Mouse (Mus musculus) midbrain, embryonic 14.5 days (tissue): Measurements from ENCODE around the gene B3galt1. TPM values are rescaled to one million over a fixed set of nuclear protein-coding genes. Genes with fewer than 3 reads are reported as not detected.

Source experiments
- ATAC-seq: fragments of 200-750 bp; cut with Nextera tagmentation; 2 replicates; pipeline ENCODE4 v1.8.0; 2017; ENCODE audit warnings: moderate number of reproducible peaks, moderate library complexity; ENCODE audit not compliant: low FRiP score, low TSS enrichment
- DNase-seq: peaks from one replicate; pipeline ENCODE4 v3.0.0-alpha.2; 2015
- H3K27ac ChIP-seq: fragments of 300-500 bp; sonication (generic); replicated peaks from 2 replicates; pipeline ENCODE4 v1.5.1; 2014; ENCODE audit warnings: mild to moderate bottlenecking, low read depth, low read length, moderate library complexity
- H3K27me3 ChIP-seq: fragments of 300-500 bp; sonication (generic); 2 replicates; pipeline ENCODE4 v1.6.1; 2014; ENCODE audit warnings: low read length, control low read depth, mixed read lengths; ENCODE audit not compliant: control insufficient read depth, insufficient read depth
- H3K36me3 ChIP-seq: fragments of 300-500 bp; sonication (generic); 2 replicates; pipeline ENCODE4 v1.6.1; 2014; ENCODE audit warnings: low read length, control low read depth; ENCODE audit not compliant: control insufficient read depth, insufficient read depth
- H3K4me1 ChIP-seq: fragments of 300-500 bp; sonication (generic); 2 replicates; pipeline ENCODE4 v1.6.1; 2014; ENCODE audit warnings: mild to moderate bottlenecking, antibody characterized with exemption, low read length, control low read depth; ENCODE audit not compliant: control insufficient read depth, insufficient read depth
- H3K4me2 ChIP-seq: fragments of 300-500 bp; sonication (generic); 2 replicates; pipeline ENCODE4 v1.6.1; 2014; ENCODE audit warnings: mild to moderate bottlenecking, low read length, moderate library complexity
- H3K4me3 ChIP-seq: fragments of 300-500 bp; sonication (generic); replicated peaks from 2 replicates; pipeline ENCODE4 v1.5.1; 2014; ENCODE audit warnings: low read depth, low read length
- H3K9ac ChIP-seq: fragments of 300-500 bp; sonication (generic); replicated peaks from 2 replicates; pipeline ENCODE4 v1.6.1; 2014; ENCODE audit warnings: mild to moderate bottlenecking, low read length, moderate library complexity
- H3K9me3 ChIP-seq: fragments of 300-500 bp; sonication (generic); 2 replicates; pipeline ENCODE4 v1.6.1; 2016; ENCODE audit warnings: low read length, control low read depth, mixed read lengths; ENCODE audit not compliant: control insufficient read depth
- WGBS: fragments of 180-500 bp; shearing (Covaris S2); extraction: QIAGEN DNeasy Blood & Tissue Kit; methylation state at CpG from one replicate; pipeline ENCODE4 v1.1.7; 2014; 5-methylcytosine and 5-hydroxymethylcytosine counted together
- polyA plus RNA-seq: library from polyadenylated mRNA; unstranded; fragments of >200 nt; fragmentation: Nextera tagmentation; extraction: Ambion mirVana; gene quantifications from 2 replicates; pipeline ENCODE4 v1.2.1, GENCODE M21; 2014

The B3galt1 gene
- polyA plus RNA-seq, 1 experiment from 2014 or later, result 68.9 TPM

DNA sequence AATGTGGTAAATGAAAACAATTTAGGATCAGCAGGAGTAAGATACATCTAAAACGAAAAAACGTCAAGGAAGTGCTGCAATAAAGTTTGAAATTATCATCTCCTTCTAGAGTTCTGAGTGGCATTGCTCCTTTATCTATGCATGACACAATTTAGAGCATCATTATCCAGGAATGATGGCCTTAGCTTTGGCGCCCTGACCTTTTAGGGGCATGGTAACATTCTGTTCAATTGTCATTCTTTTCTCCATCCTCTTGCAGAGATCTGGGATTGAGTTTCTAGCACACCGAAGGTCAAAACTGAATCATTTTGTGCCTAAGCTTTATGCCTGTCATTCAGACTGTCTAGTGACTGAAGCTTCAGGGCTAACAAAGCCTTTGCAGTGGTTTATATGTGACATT is 231.9 kb downstream of the B3galt1 start:
- H3K4me1 ChIP-seq, result no peaks in the 10 kb centered on the region
- H3K36me3 ChIP-seq, result no peaks in the 10 kb centered on the region
- DNase-seq, result no peak
- no peak overlapping the region for H3K9ac ChIP-seq
- no peak for ATAC-seq
- H3K4me2 ChIP-seq, result no peak overlapping the region
- WGBS, result 86% methylated on average over 4 of the region's 4 CpGs
- H3K4me3 ChIP-seq, result no peak overlapping the region
- H3K27me3 ChIP-seq, result no peaks in the 10 kb centered on the region
- no peaks in the 10 kb centered on the region for H3K9me3 ChIP-seq
- H3K27ac ChIP-seq, result no peak overlapping the region

DNA sequence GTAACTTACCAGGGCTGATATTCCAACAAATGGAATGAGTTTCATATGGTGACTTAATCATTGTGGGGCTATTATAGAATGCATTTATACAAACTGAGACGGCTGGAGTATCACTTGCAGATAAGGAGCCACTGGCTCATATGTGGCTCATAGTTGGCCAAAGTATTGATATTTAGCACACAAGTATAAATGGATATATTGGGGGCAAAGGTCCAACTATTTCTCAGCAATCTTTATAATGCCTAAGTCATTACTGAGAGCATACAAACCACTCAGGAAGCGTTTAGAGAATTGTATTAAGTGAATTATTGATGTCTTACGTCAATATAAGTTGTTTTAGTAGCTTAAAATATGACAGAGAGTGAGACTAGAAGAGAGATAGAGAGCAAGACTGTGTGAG is 234.3 kb downstream of the B3galt1 start:
- Histone ChIP-seq H3K27ac (no peak overlapping the region), H3K4me2 (no peak overlapping the region), H3K27me3 (no peaks in the 10 kb centered on the region), H3K9me3 (no peaks in the 10 kb centered on the region), H3K9ac (no peak overlapping the region), H3K36me3 (no peaks in the 10 kb centered on the region), H3K4me3 (no peak overlapping the region), H3K4me1 (no peaks in the 10 kb centered on the region)
- 91% methylated on average over 3 of the region's 3 CpGs for WGBS
- no peak for DNase-seq
- ATAC-seq, result no peak

DNA sequence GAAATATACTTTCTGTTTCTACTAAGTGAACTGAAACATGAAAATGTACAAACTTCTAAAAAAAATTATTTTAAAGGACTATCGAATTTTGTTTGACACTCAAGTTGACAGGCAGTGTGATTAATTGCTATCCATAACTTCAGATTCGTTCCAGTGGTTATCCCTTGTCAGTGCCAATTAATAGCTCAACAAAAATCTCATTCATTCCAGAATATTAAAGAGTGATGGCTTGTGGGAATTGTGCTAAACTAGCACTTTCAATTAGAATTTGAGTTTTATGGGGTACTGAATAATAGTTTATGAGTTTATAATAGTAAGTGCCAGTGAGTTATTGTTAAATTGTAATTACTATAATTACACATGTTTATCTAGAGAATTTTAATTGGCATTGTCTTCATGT is 250.5 kb downstream of the B3galt1 start:
- H3K4me1 ChIP-seq, result peaks cover 4% of the 10 kb centered on the region; the same call in 1 of the 2 replicates
- H3K4me3 ChIP-seq, result no peak overlapping the region
- no peaks in the 10 kb centered on the region for H3K36me3 ChIP-seq
- H3K4me2 ChIP-seq, result no peak overlapping the region
- DNase-seq (no peak), ATAC-seq (no peak)
- WGBS, result 69% methylated on average over 2 of the region's 2 CpGs
- H3K9me3 ChIP-seq, result no peaks in the 10 kb centered on the region
- no peak overlapping the region for H3K9ac ChIP-seq
- H3K27me3 ChIP-seq, result no peaks in the 10 kb centered on the region
- H3K27ac ChIP-seq, result no peak overlapping the region

DNA sequence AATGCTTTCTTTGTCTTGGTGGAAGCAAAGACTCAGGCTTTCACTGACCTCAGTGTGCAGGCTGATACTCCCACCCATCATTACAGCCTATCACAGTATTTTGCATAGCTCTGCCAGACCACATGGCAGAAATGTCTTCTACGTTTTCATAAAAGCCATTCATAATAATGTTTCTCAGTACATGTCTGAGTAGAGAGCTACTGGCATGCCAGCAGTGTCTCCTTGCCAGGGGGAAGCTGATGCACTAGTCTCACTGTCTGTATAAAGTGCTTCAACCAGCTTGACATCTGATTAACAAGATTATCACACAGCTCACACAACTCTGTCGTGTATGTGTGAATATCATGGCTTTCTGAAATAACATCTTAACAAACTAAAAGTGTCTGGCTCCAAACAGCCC is 252.3 kb downstream of the B3galt1 start:
- no peak for ATAC-seq
- Histone ChIP-seq H3K4me3 (no peak overlapping the region), H3K9ac (no peak overlapping the region), H3K27me3 (no peaks in the 10 kb centered on the region), H3K27ac (0 out of 2 replicates have a peak overlapping the region, but pooled peaks have one; percentile 20), H3K4me1 (peaks cover 9% of the 10 kb centered on the region; the same call in 1 of the 2 replicates), H3K36me3 (no peaks in the 10 kb centered on the region), H3K9me3 (no peaks in the 10 kb centered on the region), H3K4me2 (no peak overlapping the region)
- WGBS, result 29% methylated on average over 2 of the region's 2 CpGs
- DNase-seq, result no peak

DNA sequence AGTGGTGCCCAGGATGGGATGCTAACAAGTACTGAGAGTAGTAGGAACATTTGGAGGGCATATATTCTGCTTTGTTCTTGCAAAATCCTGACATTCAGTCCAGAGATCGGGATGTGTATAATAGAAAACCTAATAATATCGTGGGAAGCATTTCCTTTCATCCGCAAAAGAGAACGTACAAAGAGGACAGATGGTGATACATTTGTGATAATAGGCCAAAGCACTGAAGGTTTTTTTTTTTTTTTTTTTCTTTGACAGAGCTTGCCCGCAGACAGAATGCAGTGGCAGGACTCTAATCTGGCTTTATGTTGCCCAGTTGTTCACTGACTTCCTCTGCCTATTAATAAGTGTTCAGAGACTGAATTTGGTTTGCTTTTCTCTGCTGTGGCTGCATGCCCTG is 256.7 kb downstream of the B3galt1 start:
- DNase-seq (peak; percentile 11), ATAC-seq (no peak)
- Histone ChIP-seq H3K9ac (0 out of 2 replicates have a peak overlapping the region, but pooled peaks have one; percentile 16), H3K4me2 (no peak overlapping the region), H3K4me1 (peaks cover 9% of the 10 kb centered on the region; the same call in 1 of the 2 replicates), H3K27me3 (no peaks in the 10 kb centered on the region), H3K27ac (0 out of 2 replicates have a peak overlapping the region, but pooled peaks have one; percentile 26), H3K9me3 (no peaks in the 10 kb centered on the region), H3K36me3 (no peaks in the 10 kb centered on the region), H3K4me3 (no peak overlapping the region)
- WGBS, result 48% methylated on average over 5 of the region's 5 CpGs

DNA sequence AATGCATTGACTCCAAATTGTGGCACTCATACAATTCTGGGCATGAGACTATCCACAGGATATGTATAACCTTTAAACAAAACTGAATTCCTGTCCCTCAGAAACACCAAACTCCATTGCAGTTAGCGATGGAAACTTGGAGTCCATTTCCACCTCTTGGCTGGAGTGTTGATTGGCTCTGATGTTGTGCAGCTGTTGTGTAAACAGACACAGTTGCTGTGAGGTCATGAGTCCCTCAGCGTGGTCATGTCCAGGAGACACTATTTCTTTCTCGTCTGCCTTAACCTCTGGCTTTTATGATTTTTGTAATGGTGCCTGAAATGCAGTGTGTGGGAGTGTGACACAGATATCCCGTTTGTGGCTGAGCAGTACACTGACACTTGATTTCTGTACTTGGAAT is 262.0 kb downstream of the B3galt1 start:
- H3K9ac ChIP-seq, result no peak overlapping the region
- ATAC-seq (no peak), DNase-seq (no peak)
- no peak overlapping the region for H3K4me3 ChIP-seq
- no peaks in the 10 kb centered on the region for H3K9me3 ChIP-seq
- no peak overlapping the region for H3K4me2 ChIP-seq
- WGBS, result 89% methylated on average over 4 of the region's 4 CpGs
- H3K36me3 ChIP-seq, result no peaks in the 10 kb centered on the region
- no peaks in the 10 kb centered on the region for H3K27me3 ChIP-seq
- no peak overlapping the region for H3K27ac ChIP-seq
- no peaks in the 10 kb centered on the region for H3K4me1 ChIP-seq

DNA sequence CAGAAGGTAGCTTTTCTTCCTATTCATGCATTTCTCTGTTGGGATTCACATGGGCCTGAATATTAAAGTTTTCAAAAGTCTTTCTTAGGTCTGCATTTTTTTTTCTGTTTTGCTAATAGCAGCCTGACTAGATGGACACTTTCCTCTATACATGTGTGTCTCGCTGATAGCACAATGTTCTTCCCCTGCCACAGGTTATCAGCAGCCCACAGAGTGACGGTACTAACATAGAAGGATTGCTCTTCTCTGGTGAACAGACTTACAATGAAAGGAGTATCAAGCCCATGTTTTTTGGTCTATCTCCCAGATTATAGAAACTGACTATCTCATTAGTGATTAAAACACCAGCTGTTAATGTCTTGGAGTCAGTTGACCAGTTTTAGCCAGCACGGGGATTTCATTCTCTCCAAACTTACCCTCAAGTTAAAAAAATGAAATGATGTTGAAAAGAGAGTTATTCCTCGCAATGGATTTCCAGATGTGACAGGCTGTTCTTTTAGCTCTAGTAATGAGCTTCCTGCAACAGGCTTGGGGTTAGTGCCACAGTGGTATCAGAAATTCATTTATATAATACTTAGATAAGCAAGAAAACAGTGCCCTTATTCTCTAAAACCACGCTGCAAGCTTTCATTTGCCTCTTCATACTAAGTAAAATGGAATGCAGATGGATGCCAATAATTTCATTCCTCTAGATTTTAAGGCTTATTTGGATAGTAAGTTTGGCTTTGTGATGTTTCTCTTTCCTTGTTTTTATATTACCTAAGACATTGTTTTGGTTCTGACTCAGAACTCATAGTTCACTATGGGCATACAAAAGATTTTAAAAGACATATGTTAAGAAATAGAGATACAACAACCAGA is 263.6 kb downstream of the B3galt1 start:
- ATAC-seq (no peak), DNase-seq (no peak)

DNA sequence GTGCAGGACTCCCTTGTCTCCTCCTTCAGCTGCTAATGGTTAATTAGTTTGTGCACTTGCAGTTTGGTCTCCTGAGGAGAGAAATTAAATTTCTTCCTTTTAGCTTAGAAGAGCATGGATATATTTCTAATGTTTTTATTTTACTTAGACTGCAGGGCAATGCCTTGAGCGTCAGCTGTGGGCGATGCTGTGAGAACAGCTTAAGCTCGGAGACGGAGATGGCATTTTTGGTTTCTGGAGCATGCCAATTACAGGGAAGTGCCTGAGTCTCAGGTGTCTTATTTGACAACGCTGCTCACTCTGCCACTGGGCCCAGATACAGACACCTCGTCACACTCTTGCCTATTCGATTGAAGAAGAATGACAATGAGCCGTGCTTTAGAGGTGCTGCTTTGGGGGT is 282.1 kb downstream of the B3galt1 start:
- H3K4me3 ChIP-seq, result no peak overlapping the region
- ATAC-seq (no peak), DNase-seq (peak; percentile 46)
- no peaks in the 10 kb centered on the region for H3K27me3 ChIP-seq
- no peaks in the 10 kb centered on the region for H3K4me1 ChIP-seq
- no peak overlapping the region for H3K4me2 ChIP-seq
- no peak overlapping the region for H3K27ac ChIP-seq
- H3K36me3 ChIP-seq, result no peaks in the 10 kb centered on the region
- 71% methylated on average over 8 of the region's 8 CpGs for WGBS
- H3K9ac ChIP-seq, result no peak overlapping the region
- no peaks in the 10 kb centered on the region for H3K9me3 ChIP-seq

More for the DNA sequence above, 263.6 kb downstream of the B3galt1 start:
- 92% methylated on average over 5 of the region's 5 CpGs for WGBS
- Histone ChIP-seq H3K27me3 (no peaks in the 10 kb centered on the region), H3K4me2 (no peak overlapping the region), H3K4me1 (no peaks in the 10 kb centered on the region), H3K9ac (no peak overlapping the region), H3K27ac (no peak overlapping the region), H3K4me3 (no peak overlapping the region), H3K36me3 (no peaks in the 10 kb centered on the region), H3K9me3 (no peaks in the 10 kb centered on the region)

DNA sequence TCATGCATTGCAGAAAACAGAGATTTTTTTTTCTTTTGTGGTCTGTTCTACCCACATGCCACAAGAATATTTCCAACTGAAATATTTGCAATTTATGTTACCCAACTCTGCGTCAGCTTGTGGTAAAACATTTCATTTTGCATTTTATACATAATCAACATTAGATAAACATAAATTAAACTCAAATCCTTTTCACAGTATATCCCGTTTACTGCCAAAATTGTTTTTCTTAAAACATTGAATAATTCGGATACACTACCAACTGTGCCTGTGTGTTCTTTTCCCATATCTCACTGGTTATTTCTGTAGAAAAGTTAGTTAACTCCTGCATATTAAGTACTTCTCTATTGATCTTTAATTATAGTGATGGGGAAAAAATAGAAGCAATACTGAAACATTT is 285.1 kb downstream of the B3galt1 start:
- Histone ChIP-seq H3K27ac (no peak overlapping the region), H3K36me3 (no peaks in the 10 kb centered on the region), H3K4me1 (no peaks in the 10 kb centered on the region), H3K4me3 (no peak overlapping the region), H3K9me3 (no peaks in the 10 kb centered on the region), H3K27me3 (no peaks in the 10 kb centered on the region), H3K9ac (no peak overlapping the region), H3K4me2 (no peak overlapping the region)
- DNase-seq, result no peak
- 94% methylated on average over 3 of the region's 3 CpGs for WGBS
- no peak for ATAC-seq
